23 mouse cellular contexts compared by ENCODE assay signal in genomic region chr8:98061778-98062177, GRCm38 (mm10).
"Had no signal": no experiment of that assay in that cellular context is flagged by ENCODE, and none has a peak within 500 bp of the region (broad histone marks: within the 10 kb centered on the region; RNA-seq: fewer than 3 reads in every experiment).

No protein-coding gene starts in this region.

- H3K9ac ChIP-seq: liver, embryonic 15.5 days; lung, embryonic 15.5 days; midbrain, embryonic 12.5 days; neural tube, embryonic 13.5 days; neural tube, embryonic 15.5 days; stomach, embryonic 15.5 days had no signal

- ATAC-seq: lung, postnatal 0 days; midbrain, embryonic 16.5 days had no signal

- H3K27me3 ChIP-seq: liver, embryonic 15.5 days; lung, embryonic 15.5 days; midbrain, embryonic 12.5 days; neural tube, embryonic 13.5 days; neural tube, embryonic 15.5 days; stomach, embryonic 15.5 days had no signal

- H3K4me3 ChIP-seq: liver, embryonic 15.5 days; lung, embryonic 15.5 days; midbrain, embryonic 10.5 days; midbrain, embryonic 12.5 days; myocyte; neural tube, embryonic 13.5 days; neural tube, embryonic 15.5 days; stomach, embryonic 15.5 days had no signal

- H3K4me2 ChIP-seq: liver, embryonic 15.5 days; lung, embryonic 15.5 days; midbrain, embryonic 12.5 days; neural tube, embryonic 13.5 days; neural tube, embryonic 15.5 days; stomach, embryonic 15.5 days had no signal

- DNase-seq: lung, adult 18-20 months; lung, postnatal 14 days; lung, postnatal 4 days; midbrain, embryonic 14.5 days; retina, postnatal 1 day; right cerebral cortex, adult 18-20 months; right cerebral cortex, postnatal 25 days; right cerebral cortex, postnatal 4 days; spleen, adult 18-20 months; thymus, adult 2 months; thymus, postnatal 25 days; thymus, postnatal 4 days had no signal

- H3K4me1 ChIP-seq: liver, embryonic 15.5 days; lung, embryonic 15.5 days; midbrain, embryonic 10.5 days; midbrain, embryonic 12.5 days; neural tube, embryonic 13.5 days; neural tube, embryonic 15.5 days; stomach, embryonic 15.5 days had no signal

- H3K27ac ChIP-seq: liver, embryonic 15.5 days; lung, embryonic 15.5 days; midbrain, embryonic 10.5 days; midbrain, embryonic 12.5 days; neural tube, embryonic 13.5 days; neural tube, embryonic 15.5 days; stomach, embryonic 15.5 days; stomach, postnatal 0 days had no signal

- H3K9me3 ChIP-seq: liver, embryonic 15.5 days; lung, embryonic 15.5 days; midbrain, embryonic 10.5 days; midbrain, embryonic 12.5 days; neural tube, embryonic 13.5 days; neural tube, embryonic 15.5 days; stomach, embryonic 15.5 days had no signal

- H3K36me3 ChIP-seq: liver, embryonic 15.5 days; lung, embryonic 15.5 days; midbrain, embryonic 10.5 days; midbrain, embryonic 12.5 days; neural tube, embryonic 13.5 days; neural tube, embryonic 15.5 days; stomach, embryonic 15.5 days had no signal
